Mouse (Mus musculus) C2C12 (cell line): ENCODE results near the gene Tspan32. TPM values are rescaled to one million over a fixed set of nuclear protein-coding genes. Genes with fewer than 3 reads are reported as not detected.

Experiments used
- H3K27me3 ChIP-seq: one replicate; pipeline ENCODE4 v1.6.1; 2011; ENCODE audit not compliant: control insufficient read depth, insufficient read depth, insufficient read length
- H3K36me3 ChIP-seq: one replicate; pipeline ENCODE4 v1.6.1; 2011; ENCODE audit not compliant: control insufficient read depth, insufficient read depth
- H3K4me3 ChIP-seq: one replicate; pipeline ENCODE4 v1.5.1; 2011; ENCODE audit warnings: mild to moderate bottlenecking, control low read depth; ENCODE audit not compliant: poor library complexity, insufficient read depth, severe bottlenecking
- H3K79me2 ChIP-seq: one replicate; pipeline ENCODE4 v1.6.1; 2011; ENCODE audit not compliant: control insufficient read depth, insufficient read depth
- H3K79me3 ChIP-seq: one replicate; pipeline ENCODE4 v1.6.1; 2011; ENCODE audit warnings: low read depth, control low read depth
- H3ac ChIP-seq: one replicate; pipeline ENCODE3; 2011; ENCODE audit warnings: low read depth; ENCODE audit not compliant: control insufficient read depth, insufficient read length
- CEBPB ChIP-seq: IDR thresholded peaks from one replicate; pipeline ENCODE4 v1.6.1; 2011; ENCODE audit warnings: low read depth, mild to moderate bottlenecking, control low read depth, moderate library complexity
- CTCF ChIP-seq: IDR thresholded peaks from one replicate; pipeline ENCODE4 v1.5.1; 2011; ENCODE audit not compliant: control insufficient read depth, insufficient read depth, insufficient read length
- FOSL1 ChIP-seq: IDR thresholded peaks from one replicate; pipeline ENCODE4 v1.8.0; 2011; ENCODE audit warnings: mild to moderate bottlenecking, low read length; ENCODE audit not compliant: poor library complexity, insufficient read depth, severe bottlenecking
- MAX ChIP-seq: IDR thresholded peaks from one replicate; pipeline ENCODE4 v1.6.1; 2011; ENCODE audit warnings: mild to moderate bottlenecking, control low read depth
- MYOD1 ChIP-seq: IDR thresholded peaks from one replicate; pipeline ENCODE4 v1.6.1; 2011; ENCODE audit warnings: low read depth; ENCODE audit not compliant: control insufficient read depth, insufficient read length
- MYOG ChIP-seq: IDR thresholded peaks from one replicate; pipeline ENCODE4 v1.6.1; 2011; ENCODE audit not compliant: control insufficient read depth, insufficient read length; ENCODE audit errors: extremely low read depth
- USF1 ChIP-seq: IDR thresholded peaks from one replicate; pipeline ENCODE4 v1.6.1; 2011; ENCODE audit warnings: low read depth, mild to moderate bottlenecking, control low read depth, moderate library complexity
- long read RNA-seq, 2 experiments: library from polyadenylated mRNA; unstranded; transcript quantifications; one replicate each; pipeline ENCODE4 v2.0.0; 2019 to 2020
- polyA plus RNA-seq: library from polyadenylated mRNA; unstranded; fragments of >200 nt; fragmentation: generic; extraction: Trizol; gene quantifications from one replicate; pipeline ENCODE4 v1.2.1, GENCODE M21; 2012; ENCODE audit warnings: missing spikeins

Tspan32 gene
- polyA plus RNA-seq, result 1.9 TPM
- long read RNA-seq, experiment 1, partial matches to known transcripts, result 0 of 5 reads
- long read RNA-seq, experiment 1, other reads (novel, unspliced or antisense), result 1 of 5 reads
- long read RNA-seq, experiment 2, partial matches to known transcripts, result 0 of 1 reads
- long read RNA-seq, experiment 2, other reads (novel, unspliced or antisense), result 0 of 1 reads

- H3K79me2 ChIP-seq, result no peaks in the 10 kb centered on the region
- no peak within 1 kb of the TSS for H3ac ChIP-seq
- TF ChIP-seq USF1 (no peak), CTCF (no peak), CEBPB (no peak), FOSL1 (no peak), MAX (no peak), MYOD1 (no peak), MYOG (no peak)
- H3K27me3 ChIP-seq, result no peaks in the 10 kb centered on the region
- H3K79me3 ChIP-seq, result no peaks in the 10 kb centered on the region
- no peaks in the 10 kb centered on the region for H3K36me3 ChIP-seq
- no peak within 1 kb of the TSS for H3K4me3 ChIP-seq
These were observed at the start of gene Tspan32 for GRCm38 (mm10) chr7:143004727-143005343. TSS of gene Tspan32 (plus strand) at chr7:143005046.

- H3K79me2 ChIP-seq, result no peaks in the 10 kb centered on the region
- no peaks in the 10 kb centered on the region for H3K36me3 ChIP-seq
- H3K27me3 ChIP-seq, result peaks cover 2% of the 10 kb centered on the region
- H3K79me3 ChIP-seq, result no peaks in the 10 kb centered on the region
- H3K4me3 ChIP-seq, result no peak overlapping the region
- TF ChIP-seq MAX (no peak), FOSL1 (no peak), CTCF (no peak), MYOG (no peak), MYOD1 (no peak), CEBPB (no peak), USF1 (no peak)
- no peak overlapping the region for H3ac ChIP-seq
These were observed 48.8 kb upstream of the Tspan32 start for GRCm38 (mm10) chr7:142956018-142956417.

- peaks cover 5% of the 10 kb centered on the region for H3K27me3 ChIP-seq
- no peak overlapping the region for H3K4me3 ChIP-seq
- no peaks in the 10 kb centered on the region for H3K36me3 ChIP-seq
- no peaks in the 10 kb centered on the region for H3K79me3 ChIP-seq
- TF ChIP-seq CEBPB, result no peak
- no peak for TF ChIP-seq MYOG
- TF ChIP-seq MYOD1, result no peak
- no peak for TF ChIP-seq USF1
- no peak for TF ChIP-seq FOSL1
- no peak for TF ChIP-seq CTCF
- TF ChIP-seq MAX, result no peak
- H3K79me2 ChIP-seq, result no peaks in the 10 kb centered on the region
- H3ac ChIP-seq, result no peak overlapping the region
These were observed 46.0 kb upstream of the Tspan32 start for GRCm38 (mm10) chr7:142958817-142959216.

- Histone ChIP-seq H3K27me3 (peaks cover 10% of the 10 kb centered on the region), H3K36me3 (no peaks in the 10 kb centered on the region), H3K79me2 (no peaks in the 10 kb centered on the region), H3ac (no peak overlapping the region), H3K79me3 (no peaks in the 10 kb centered on the region), H3K4me3 (no peak overlapping the region)
- TF ChIP-seq USF1 (no peak), FOSL1 (no peak), MYOD1 (no peak), MYOG (no peak), CEBPB (no peak), MAX (no peak), CTCF (no peak)
These were observed 45.1 kb upstream of the Tspan32 start for GRCm38 (mm10) chr7:142959752-142960151.

GRCm38 (mm10) chr7:142967414-142967883 is 37.4 kb upstream of the Tspan32 start:
- peaks cover 68% of the 10 kb centered on the region for H3K27me3 ChIP-seq
- no peak overlapping the region for H3K4me3 ChIP-seq
- no peaks in the 10 kb centered on the region for H3K36me3 ChIP-seq
- H3K79me2 ChIP-seq, result no peaks in the 10 kb centered on the region
- H3K79me3 ChIP-seq, result no peaks in the 10 kb centered on the region
- H3ac ChIP-seq, result no peak overlapping the region
- no peak for TF ChIP-seq FOSL1
- TF ChIP-seq CTCF, result no peak
- no peak for TF ChIP-seq MAX
- TF ChIP-seq MYOG, result no peak
- TF ChIP-seq CEBPB, result no peak
- no peak for TF ChIP-seq MYOD1
- TF ChIP-seq USF1, result no peak
